Mouse (Mus musculus) cerebellum, adult 2 months (tissue): Measurements from ENCODE around the gene Copb1.

Source experiments
- CTCF ChIP-seq: fragments of 200-500 bp; IDR thresholded peaks from 2 replicates; pipeline ENCODE4 v1.5.1; 2011; ENCODE audit warnings: low read depth, mild to moderate bottlenecking, control low read depth, low read length, moderate library complexity, borderline replicate concordance; ENCODE audit not compliant: insufficient read depth
- POLR2A ChIP-seq: fragments of 200-500 bp; IDR thresholded peaks from 2 replicates; pipeline ENCODE4 v1.6.1; 2011; ENCODE audit warnings: low read length, control low read depth, borderline replicate concordance; ENCODE audit not compliant: insufficient read depth

DNA sequence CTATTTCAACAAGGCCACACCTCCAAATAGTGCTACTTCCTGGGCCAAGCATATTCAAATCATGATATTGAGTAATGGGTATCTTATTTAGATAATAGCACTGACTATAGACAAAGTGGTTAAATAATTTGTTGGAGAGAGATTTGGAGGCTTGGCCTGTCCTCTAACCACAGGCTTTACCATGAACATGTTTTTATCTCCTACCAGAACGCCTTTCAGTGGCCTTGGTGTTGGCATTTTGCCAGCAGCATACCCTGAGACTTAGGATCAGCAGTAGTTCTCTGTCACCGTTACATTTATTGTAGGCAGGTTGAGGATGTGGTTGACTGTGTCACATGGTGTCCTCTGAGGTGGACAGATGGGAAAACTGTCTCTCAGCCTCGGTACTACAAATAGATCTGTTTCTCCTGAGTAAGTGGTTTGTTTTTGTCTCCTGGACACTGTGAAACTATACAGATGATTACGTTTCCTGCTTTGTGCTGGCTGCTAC is 46.8 kb upstream of the Copb1 start:
- TF ChIP-seq POLR2A, result no peak
- no peak for TF ChIP-seq CTCF
